Mouse (Mus musculus) kidney, embryonic 15.5 days (tissue): ENCODE data around the gene Dguok. TPM values are rescaled to one million over a fixed set of nuclear protein-coding genes. Genes with fewer than 3 reads are reported as not detected.
A peak's percentile ranks its signal among the peaks of the same experiment; 100 is the strongest.

Experiments used
- ATAC-seq: fragments of 200-750 bp; cut with Nextera tagmentation; replicated peaks from 2 replicates; pipeline ENCODE4 v1.8.0; 2017; ENCODE audit warnings: moderate TSS enrichment; ENCODE audit not compliant: low FRiP score
- H3K27ac ChIP-seq: fragments of 300-500 bp; sonication (generic); 2 replicates; pipeline ENCODE4 v1.5.1; 2015; ENCODE audit warnings: mild to moderate bottlenecking, inconsistent platforms
- H3K27me3 ChIP-seq: fragments of 300-500 bp; sonication (generic); 2 replicates; pipeline ENCODE4 v1.6.1; 2015; ENCODE audit warnings: inconsistent platforms
- H3K36me3 ChIP-seq: fragments of 300-500 bp; sonication (generic); 2 replicates; pipeline ENCODE4 v1.6.1; 2015; ENCODE audit warnings: inconsistent platforms
- H3K4me1 ChIP-seq: fragments of 300-500 bp; sonication (generic); 2 replicates; pipeline ENCODE4 v1.6.1; 2015; ENCODE audit warnings: inconsistent platforms
- H3K4me2 ChIP-seq: fragments of 300-500 bp; sonication (generic); 2 replicates; pipeline ENCODE4 v1.6.1; 2015; ENCODE audit warnings: moderate library complexity, mild to moderate bottlenecking, inconsistent platforms
- H3K4me3 ChIP-seq: fragments of 300-500 bp; sonication (generic); replicated peaks from 2 replicates; pipeline ENCODE4 v1.5.1; 2015; ENCODE audit warnings: mild to moderate bottlenecking, inconsistent platforms
- H3K9ac ChIP-seq: fragments of 300-500 bp; sonication (generic); 2 replicates; pipeline ENCODE4 v1.6.1; 2015; ENCODE audit warnings: mild to moderate bottlenecking, inconsistent platforms
- H3K9me3 ChIP-seq: fragments of 300-500 bp; sonication (generic); replicated peaks from 2 replicates; pipeline ENCODE4 v1.6.1; 2016; ENCODE audit warnings: inconsistent platforms
- WGBS: fragments of 180-500 bp; shearing (Covaris S2); methylation state at CpG from one replicate; pipeline ENCODE4 v1.1.7; 2015; ENCODE audit warnings: mixed read lengths; 5-methylcytosine and 5-hydroxymethylcytosine counted together
- polyA plus RNA-seq: library from polyadenylated mRNA; unstranded; fragments of >200 nt; fragmentation: Nextera tagmentation; extraction: Ambion mirVana; gene quantifications from 2 replicates; pipeline ENCODE4 v1.2.1, GENCODE M21; 2015

Gene Dguok
- polyA plus RNA-seq, 1 experiment from 2014 or later: 83.8 TPM

GRCm38 (mm10) chr6:83496009-83496752 is 10.6 kb downstream of the Dguok start:
- no peak for ATAC-seq
- Histone ChIP-seq H3K9ac (no peak overlapping the region), H3K36me3 (peaks cover 40% of the 10 kb centered on the region), H3K27me3 (no peaks in the 10 kb centered on the region), H3K27ac (no peak overlapping the region), H3K4me2 (no peak overlapping the region), H3K9me3 (no peaks in the 10 kb centered on the region), H3K4me1 (0 out of 2 replicates have a peak, but pooled peaks cover under 1% of the 10 kb centered on the region), H3K4me3 (no peak overlapping the region)
- WGBS: 90% methylated on average over 9 of the region's 9 CpGs

GRCm38 (mm10) chr6:83490622-83491021 is 16.1 kb downstream of the Dguok start:
- Histone ChIP-seq H3K9me3 (no peaks in the 10 kb centered on the region), H3K4me1 (no peaks in the 10 kb centered on the region), H3K4me2 (no peak overlapping the region), H3K9ac (no peak overlapping the region), H3K27me3 (no peaks in the 10 kb centered on the region), H3K4me3 (no peak overlapping the region), H3K27ac (no peak overlapping the region), H3K36me3 (peaks cover 76% of the 10 kb centered on the region)
- 63% methylated on average over 4 of the region's 4 CpGs for WGBS
- ATAC-seq: no peak

- 94% methylated on average over 5 of the region's 5 CpGs for WGBS
- ATAC-seq: no peak
- peaks cover 78% of the 10 kb centered on the region for H3K36me3 ChIP-seq
Measured at GRCm38 (mm10) chr6:83488200-83488599, 18.6 kb downstream of the Dguok start.

GRCm38 (mm10) chr6:83487298-83487697 is 19.5 kb downstream of the Dguok start:
- no peak overlapping the region for H3K4me3 ChIP-seq
- H3K4me2 ChIP-seq: no peak overlapping the region
- H3K4me1 ChIP-seq: peaks cover 2% of the 10 kb centered on the region; the same call in 1 of the 2 replicates
- no peaks in the 10 kb centered on the region for H3K9me3 ChIP-seq
- no peak overlapping the region for H3K27ac ChIP-seq
- H3K27me3 ChIP-seq: no peaks in the 10 kb centered on the region
- H3K9ac ChIP-seq: no peak overlapping the region
- no peak for ATAC-seq
- H3K36me3 ChIP-seq: peaks cover 77% of the 10 kb centered on the region
- 88% methylated on average over 4 of the region's 4 CpGs for WGBS

More at GRCm38 (mm10) chr6:83488200-83488599, 18.6 kb downstream of the Dguok start:
- no peak overlapping the region for H3K9ac ChIP-seq
- no peak overlapping the region for H3K27ac ChIP-seq
- H3K4me3 ChIP-seq: no peak overlapping the region
- no peaks in the 10 kb centered on the region for H3K4me1 ChIP-seq
- no peaks in the 10 kb centered on the region for H3K9me3 ChIP-seq
- H3K4me2 ChIP-seq: no peak overlapping the region
- H3K27me3 ChIP-seq: no peaks in the 10 kb centered on the region

GRCm38 (mm10) chr6:83485854-83486253 is 20.9 kb downstream of the Dguok start:
- Histone ChIP-seq H3K27me3 (no peaks in the 10 kb centered on the region), H3K36me3 (peaks cover 88% of the 10 kb centered on the region), H3K9ac (no peak overlapping the region), H3K9me3 (no peaks in the 10 kb centered on the region), H3K27ac (no peak overlapping the region), H3K4me3 (no peak overlapping the region), H3K4me2 (no peak overlapping the region), H3K4me1 (peaks cover 10% of the 10 kb centered on the region; the same call in 1 of the 2 replicates)
- no peak for ATAC-seq
- WGBS: 82% methylated on average over 4 of the region's 4 CpGs

- Histone ChIP-seq H3K27ac (no peak overlapping the region), H3K36me3 (peaks cover 84% of the 10 kb centered on the region), H3K4me2 (no peak overlapping the region), H3K4me3 (no peak overlapping the region), H3K9me3 (no peaks in the 10 kb centered on the region), H3K4me1 (peaks cover 22% of the 10 kb centered on the region; the same call in 1 of the 2 replicates), H3K27me3 (no peaks in the 10 kb centered on the region), H3K9ac (no peak overlapping the region)
- no peak for ATAC-seq
- WGBS: 92% methylated on average over 7 of the region's 7 CpGs
Measured at GRCm38 (mm10) chr6:83483776-83484175, 23.0 kb downstream of the Dguok start.

GRCm38 (mm10) chr6:83482418-83483085 is 24.2 kb downstream of the Dguok start:
- no peak overlapping the region for H3K4me2 ChIP-seq
- peaks cover 29% of the 10 kb centered on the region; the same call in 1 of the 2 replicates for H3K4me1 ChIP-seq
- no peak overlapping the region for H3K4me3 ChIP-seq
- H3K27me3 ChIP-seq: no peaks in the 10 kb centered on the region
- peak overlapping the region; percentile 52 for H3K27ac ChIP-seq
- H3K9ac ChIP-seq: no peak overlapping the region
- peaks cover 75% of the 10 kb centered on the region for H3K36me3 ChIP-seq
- 30% methylated on average over 10 of the region's 10 CpGs for WGBS
- ATAC-seq: peak; percentile 66
- H3K9me3 ChIP-seq: no peaks in the 10 kb centered on the region

GRCm38 (mm10) chr6:83480019-83480655 is 26.6 kb downstream of the Dguok start:
- ATAC-seq: no peak
- H3K36me3 ChIP-seq: peaks cover 51% of the 10 kb centered on the region
- H3K9me3 ChIP-seq: no peaks in the 10 kb centered on the region
- H3K27me3 ChIP-seq: no peaks in the 10 kb centered on the region
- no peak overlapping the region for H3K4me2 ChIP-seq
- H3K9ac ChIP-seq: no peak overlapping the region
- no peak overlapping the region for H3K4me3 ChIP-seq
- peaks cover 29% of the 10 kb centered on the region; the same call in 1 of the 2 replicates for H3K4me1 ChIP-seq
- 81% methylated on average over 6 of the region's 6 CpGs for WGBS
- H3K27ac ChIP-seq: peak overlapping the region; percentile 71

GRCm38 (mm10) chr6:83479193-83479592 is 27.6 kb downstream of the Dguok start:
- 45% methylated on average over 2 of the region's 2 CpGs for WGBS
- ATAC-seq: 0 out of 2 replicates have a peak, but pooled peaks have one; percentile 44
- Histone ChIP-seq H3K4me1 (peaks cover 31% of the 10 kb centered on the region; the same call in 1 of the 2 replicates), H3K27ac (peak overlapping the region; percentile 71), H3K4me3 (no peak overlapping the region), H3K9me3 (no peaks in the 10 kb centered on the region), H3K4me2 (no peak overlapping the region), H3K27me3 (no peaks in the 10 kb centered on the region), H3K36me3 (peaks cover 42% of the 10 kb centered on the region), H3K9ac (no peak overlapping the region)

- WGBS: 84% methylated on average over 7 of the region's 7 CpGs
Measured at GRCm38 (mm10) chr6:83478628-83479027, 28.1 kb downstream of the Dguok start.

GRCm38 (mm10) chr6:83478217-83478616 is 28.6 kb downstream of the Dguok start:
- H3K27me3 ChIP-seq: no peaks in the 10 kb centered on the region
- H3K4me2 ChIP-seq: no peak overlapping the region
- WGBS: 69% methylated on average over 4 of the region's 4 CpGs
- H3K36me3 ChIP-seq: peaks cover 36% of the 10 kb centered on the region
- no peaks in the 10 kb centered on the region for H3K9me3 ChIP-seq
- no peak overlapping the region for H3K9ac ChIP-seq
- no peak overlapping the region for H3K27ac ChIP-seq
- peaks cover 31% of the 10 kb centered on the region; the same call in 1 of the 2 replicates for H3K4me1 ChIP-seq
- H3K4me3 ChIP-seq: no peak overlapping the region
- no peak for ATAC-seq

More at GRCm38 (mm10) chr6:83478628-83479027, 28.1 kb downstream of the Dguok start:
- peaks cover 36% of the 10 kb centered on the region for H3K36me3 ChIP-seq
- no peak overlapping the region for H3K9ac ChIP-seq
- no peaks in the 10 kb centered on the region for H3K27me3 ChIP-seq
- ATAC-seq: no peak
- no peak overlapping the region for H3K4me3 ChIP-seq
- no peaks in the 10 kb centered on the region for H3K9me3 ChIP-seq
- peak overlapping the region; percentile 39; the same call in 1 of the 2 replicates for H3K27ac ChIP-seq
- peaks cover 31% of the 10 kb centered on the region; the same call in 1 of the 2 replicates for H3K4me1 ChIP-seq
- H3K4me2 ChIP-seq: no peak overlapping the region

GRCm38 (mm10) chr6:83475431-83475830 is 31.3 kb downstream of the Dguok start:
- 85% methylated on average over 7 of the region's 7 CpGs for WGBS

More at GRCm38 (mm10) chr6:83475431-83475830, 31.3 kb downstream of the Dguok start:
- H3K9ac ChIP-seq: no peak overlapping the region
- no peak overlapping the region for H3K4me2 ChIP-seq
- no peaks in the 10 kb centered on the region for H3K27me3 ChIP-seq
- H3K9me3 ChIP-seq: no peaks in the 10 kb centered on the region
- H3K4me1 ChIP-seq: peaks cover 18% of the 10 kb centered on the region; the same call in 1 of the 2 replicates
- no peak overlapping the region for H3K4me3 ChIP-seq
- H3K36me3 ChIP-seq: peaks cover 15% of the 10 kb centered on the region
- no peak for ATAC-seq
- H3K27ac ChIP-seq: no peak overlapping the region
